Mouse (Mus musculus) myocyte (in vitro differentiated cells): ENCODE data around the gene Cald1.

Experiments used
- CEBPB ChIP-seq: IDR thresholded peaks from 2 replicates; pipeline ENCODE4 v1.6.1; 2011; ENCODE audit warnings: mild to moderate bottlenecking, moderate library complexity; ENCODE audit not compliant: poor library complexity, insufficient read depth, severe bottlenecking
- E2F4 ChIP-seq: IDR thresholded peaks from one replicate; pipeline ENCODE4 v1.6.1; 2011; ENCODE audit warnings: mild to moderate bottlenecking, control low read depth, moderate library complexity; ENCODE audit not compliant: insufficient read depth
- MAX ChIP-seq: IDR thresholded peaks from one replicate; pipeline ENCODE4 v1.6.1; 2011; ENCODE audit warnings: low read depth, mild to moderate bottlenecking, control low read depth
- MYOD1 ChIP-seq, 3 experiments: IDR thresholded peaks; one replicate each; pipeline ENCODE4 v1.6.1; 2011; ENCODE audit warnings: control low read depth in 2 of 3, low read depth in 2 of 3, mild to moderate bottlenecking in 2 of 3, moderate library complexity in 1 of 3; ENCODE audit not compliant: insufficient read length in 2 of 3, control insufficient read depth in 1 of 3
- MYOG ChIP-seq, 3 experiments: IDR thresholded peaks; one replicate each; pipeline ENCODE4 v1.6.1; 2011; ENCODE audit warnings: control low read depth in 2 of 3, low read depth in 2 of 3, mild to moderate bottlenecking in 2 of 3; ENCODE audit not compliant: insufficient read length in 2 of 3, control insufficient read depth in 1 of 3, insufficient read depth in 1 of 3
- POLR2A ChIP-seq: IDR thresholded peaks from one replicate; pipeline ENCODE4 v1.6.1; 2011; ENCODE audit warnings: low read depth, mild to moderate bottlenecking, control low read depth, moderate library complexity; ENCODE audit not compliant: insufficient read length
- REST ChIP-seq: IDR thresholded peaks from one replicate; pipeline ENCODE4 v1.6.1; 2011; ENCODE audit warnings: mild to moderate bottlenecking, control low read depth, moderate library complexity; ENCODE audit not compliant: insufficient read depth, insufficient read length
- SRF ChIP-seq: IDR thresholded peaks from one replicate; pipeline ENCODE4 v1.6.1; 2011; ENCODE audit warnings: low read depth; ENCODE audit not compliant: control insufficient read depth, insufficient read length
- TCF12 ChIP-seq: IDR thresholded peaks from one replicate; pipeline ENCODE4 v1.6.1; 2011; ENCODE audit warnings: mild to moderate bottlenecking, control low read depth; ENCODE audit not compliant: poor library complexity, insufficient read depth, severe bottlenecking
- TCF3 ChIP-seq: IDR thresholded peaks from one replicate; pipeline ENCODE4 v1.6.1; 2011; ENCODE audit warnings: low read depth, control low read depth; ENCODE audit not compliant: insufficient read length
- USF1 ChIP-seq: IDR thresholded peaks from one replicate; pipeline ENCODE4 v1.6.1; 2011; ENCODE audit warnings: low read depth, mild to moderate bottlenecking, control low read depth, moderate library complexity

GRCm38 (mm10) chr6:34565176-34565880 is 33.0 kb upstream of the Cald1 start:
- TF ChIP-seq SRF (no peak), POLR2A (no peak), CEBPB (no peak), REST (no peak), MAX (no peak), E2F4 (no peak), USF1 (no peak), TCF3 (no peak), MYOG (IDR thresholded peaks at IDR 0.05; ENCODE audit: control insufficient read depth in 1 of 3, insufficient read depth in 1 of 3, insufficient read length in 2 of 3, low read depth in 2 of 3) (no peak), MYOD1 (IDR thresholded peaks at IDR 0.05; ENCODE audit: control insufficient read depth in 1 of 3, insufficient read length in 2 of 3, low read depth in 2 of 3) (no peak), TCF12 (no peak)
